Mouse (Mus musculus): ENCODE measurements around the gene Hist1h4i. TPM values are rescaled to one million over a fixed set of nuclear protein-coding genes. Genes with fewer than 3 reads are reported as not detected.
A peak's percentile ranks its signal among the peaks of the same experiment; 100 is the strongest.

Gene Hist1h4i
- polyA plus RNA-seq, 1 experiment from 2014 or later = 25.5 TPM

GRCm38 (mm10) chr13:22006334-22007120 is 34.6 kb downstream of the Hist1h4i start:
- H3K27me3 ChIP-seq (ENCODE audit: control insufficient read depth, insufficient read depth, low read length) = peaks cover 95% of the 10 kb centered on the region
- peaks cover 14% of the 10 kb centered on the region for H3K4me1 ChIP-seq (ENCODE audit: control insufficient read depth, insufficient read depth, low read length)
- DNase-seq (ENCODE audit: low spot score) = peak; percentile 69
- peak; percentile 76 for ATAC-seq (ENCODE audit: insufficient read depth, low FRiP score, low TSS enrichment)
- H3K4me3 ChIP-seq (ENCODE audit: low read depth, low read length) = peak overlapping the region; percentile 44
- no peaks in the 10 kb centered on the region for H3K9me3 ChIP-seq (ENCODE audit: control insufficient read depth, low read length)
- H3K9ac ChIP-seq (ENCODE audit: low read length) = no peak overlapping the region
- WGBS = under 1% methylated on average over 38 of the region's 38 CpGs
- no peak overlapping the region for H3K27ac ChIP-seq (ENCODE audit: low read depth, low read length)
- no peaks in the 10 kb centered on the region for H3K36me3 ChIP-seq (ENCODE audit: control insufficient read depth, insufficient read depth, low read length)
- H3K4me2 ChIP-seq (ENCODE audit: low read depth) = peak overlapping the region; percentile 79

GRCm38 (mm10) chr13:22005605-22006333 is 35.4 kb downstream of the Hist1h4i start:
- Histone ChIP-seq H3K9ac (ENCODE audit: low read length) (0 out of 2 replicates have a peak overlapping the region, but pooled peaks have one; percentile 23), H3K4me3 (ENCODE audit: low read depth, low read length) (peak overlapping the region; percentile 44), H3K4me2 (ENCODE audit: low read depth) (peak overlapping the region; percentile 79), H3K9me3 (ENCODE audit: control insufficient read depth, low read length) (no peaks in the 10 kb centered on the region), H3K36me3 (ENCODE audit: control insufficient read depth, insufficient read depth, low read length) (no peaks in the 10 kb centered on the region), H3K27ac (ENCODE audit: low read depth, low read length) (no peak overlapping the region), H3K27me3 (ENCODE audit: control insufficient read depth, insufficient read depth, low read length) (peaks cover 98% of the 10 kb centered on the region), H3K4me1 (ENCODE audit: control insufficient read depth, insufficient read depth, low read length) (peaks cover 14% of the 10 kb centered on the region)
- ATAC-seq (ENCODE audit: insufficient read depth, low FRiP score, low TSS enrichment) (peak; percentile 75), DNase-seq (ENCODE audit: low spot score) (peak; percentile 65)
- under 1% methylated on average over 45 of the region's 45 CpGs for WGBS

- WGBS = 23% methylated on average over 5 of the region's 5 CpGs
- no peak overlapping the region for H3K9ac ChIP-seq (ENCODE audit: low read length)
These were observed 39.3 kb downstream of the Hist1h4i start for GRCm38 (mm10) chr13:22001823-22002222.

GRCm38 (mm10) chr13:22001346-22001745 is 39.8 kb downstream of the Hist1h4i start:
- Histone ChIP-seq H3K36me3 (ENCODE audit: control insufficient read depth, insufficient read depth, low read length) (no peaks in the 10 kb centered on the region), H3K4me3 (ENCODE audit: low read depth, low read length) (no peak overlapping the region), H3K27me3 (ENCODE audit: control insufficient read depth, insufficient read depth, low read length) (peaks cover 98% of the 10 kb centered on the region), H3K9ac (ENCODE audit: low read length) (no peak overlapping the region), H3K9me3 (ENCODE audit: control insufficient read depth, low read length) (no peaks in the 10 kb centered on the region), H3K4me2 (ENCODE audit: low read depth) (no peak overlapping the region), H3K4me1 (ENCODE audit: control insufficient read depth, insufficient read depth, low read length) (peaks cover 12% of the 10 kb centered on the region; the same call in 1 of the 2 replicates), H3K27ac (ENCODE audit: low read depth, low read length) (no peak overlapping the region)
- 59% methylated on average over 2 of the region's 2 CpGs for WGBS
- DNase-seq (ENCODE audit: low spot score) (no peak), ATAC-seq (ENCODE audit: insufficient read depth, low FRiP score, low TSS enrichment) (no peak)

More at GRCm38 (mm10) chr13:22001823-22002222, 39.3 kb downstream of the Hist1h4i start:
- Histone ChIP-seq H3K4me1 (ENCODE audit: control insufficient read depth, insufficient read depth, low read length) (peaks cover 16% of the 10 kb centered on the region), H3K27me3 (ENCODE audit: control insufficient read depth, insufficient read depth, low read length) (peaks cover 99% of the 10 kb centered on the region), H3K27ac (ENCODE audit: low read depth, low read length) (no peak overlapping the region), H3K4me2 (ENCODE audit: low read depth) (no peak overlapping the region), H3K9me3 (ENCODE audit: control insufficient read depth, low read length) (no peaks in the 10 kb centered on the region), H3K36me3 (ENCODE audit: control insufficient read depth, insufficient read depth, low read length) (no peaks in the 10 kb centered on the region), H3K4me3 (ENCODE audit: low read depth, low read length) (no peak overlapping the region)
- ATAC-seq (ENCODE audit: insufficient read depth, low FRiP score, low TSS enrichment) (no peak), DNase-seq (ENCODE audit: low spot score) (no peak)

GRCm38 (mm10) chr13:21999147-21999546 is 42.0 kb downstream of the Hist1h4i start:
- ATAC-seq (ENCODE audit: insufficient read depth, low FRiP score, low TSS enrichment) = no peak
- DNase-seq (ENCODE audit: low spot score) = no peak

GRCm38 (mm10) chr13:21998412-21998811 is 42.8 kb downstream of the Hist1h4i start:
- H3K4me2 ChIP-seq (ENCODE audit: low read depth) = no peak overlapping the region
- H3K4me1 ChIP-seq (ENCODE audit: control insufficient read depth, insufficient read depth, low read length) = 0 out of 2 replicates have a peak, but pooled peaks cover 7% of the 10 kb centered on the region
- ATAC-seq (ENCODE audit: insufficient read depth, low FRiP score, low TSS enrichment) (no peak), DNase-seq (ENCODE audit: low spot score) (no peak)
- no peak overlapping the region for H3K9ac ChIP-seq (ENCODE audit: low read length)
- peaks cover 82% of the 10 kb centered on the region for H3K27me3 ChIP-seq (ENCODE audit: control insufficient read depth, insufficient read depth, low read length)
- no peak overlapping the region for H3K27ac ChIP-seq (ENCODE audit: low read depth, low read length)
- H3K36me3 ChIP-seq (ENCODE audit: control insufficient read depth, insufficient read depth, low read length) = no peaks in the 10 kb centered on the region
- no peaks in the 10 kb centered on the region for H3K9me3 ChIP-seq (ENCODE audit: control insufficient read depth, low read length)
- WGBS = 23% methylated on average over 3 of the region's 3 CpGs
- no peak overlapping the region for H3K4me3 ChIP-seq (ENCODE audit: low read depth, low read length)

More at GRCm38 (mm10) chr13:21999147-21999546, 42.0 kb downstream of the Hist1h4i start:
- H3K4me3 ChIP-seq (ENCODE audit: low read depth, low read length) = no peak overlapping the region
- 40% methylated on average over 4 of the region's 4 CpGs for WGBS
- H3K27me3 ChIP-seq (ENCODE audit: control insufficient read depth, insufficient read depth, low read length) = peaks cover 90% of the 10 kb centered on the region
- no peaks in the 10 kb centered on the region for H3K36me3 ChIP-seq (ENCODE audit: control insufficient read depth, insufficient read depth, low read length)
- no peak overlapping the region for H3K9ac ChIP-seq (ENCODE audit: low read length)
- H3K27ac ChIP-seq (ENCODE audit: low read depth, low read length) = no peak overlapping the region
- no peaks in the 10 kb centered on the region for H3K9me3 ChIP-seq (ENCODE audit: control insufficient read depth, low read length)
- 0 out of 2 replicates have a peak, but pooled peaks cover 7% of the 10 kb centered on the region for H3K4me1 ChIP-seq (ENCODE audit: control insufficient read depth, insufficient read depth, low read length)
- no peak overlapping the region for H3K4me2 ChIP-seq (ENCODE audit: low read depth)

- peak overlapping the region; percentile 49 for H3K4me2 ChIP-seq (ENCODE audit: low read depth)
- no peak for ATAC-seq (ENCODE audit: insufficient read depth, low FRiP score, low TSS enrichment)
- H3K27me3 ChIP-seq (ENCODE audit: control insufficient read depth, insufficient read depth, low read length) = peaks cover 76% of the 10 kb centered on the region
- H3K36me3 ChIP-seq (ENCODE audit: control insufficient read depth, insufficient read depth, low read length) = no peaks in the 10 kb centered on the region
- DNase-seq (ENCODE audit: low spot score) = no peak
- 3% methylated on average over 4 of the region's 4 CpGs for WGBS
- H3K9ac ChIP-seq (ENCODE audit: low read length) = no peak overlapping the region
- H3K27ac ChIP-seq (ENCODE audit: low read depth, low read length) = no peak overlapping the region
- H3K9me3 ChIP-seq (ENCODE audit: control insufficient read depth, low read length) = no peaks in the 10 kb centered on the region
- H3K4me3 ChIP-seq (ENCODE audit: low read depth, low read length) = peak overlapping the region; percentile 27; the same call in 1 of the 2 replicates
- H3K4me1 ChIP-seq (ENCODE audit: control insufficient read depth, insufficient read depth, low read length) = 0 out of 2 replicates have a peak, but pooled peaks cover 7% of the 10 kb centered on the region
These were observed 43.3 kb downstream of the Hist1h4i start for GRCm38 (mm10) chr13:21997821-21998220.

GRCm38 (mm10) chr13:21997201-21997820 is 43.9 kb downstream of the Hist1h4i start:
- peaks cover 71% of the 10 kb centered on the region for H3K27me3 ChIP-seq (ENCODE audit: control insufficient read depth, insufficient read depth, low read length)
- peak overlapping the region; percentile 27; the same call in 1 of the 2 replicates for H3K4me3 ChIP-seq (ENCODE audit: low read depth, low read length)
- DNase-seq (ENCODE audit: low spot score) = no peak
- no peaks in the 10 kb centered on the region for H3K9me3 ChIP-seq (ENCODE audit: control insufficient read depth, low read length)
- H3K9ac ChIP-seq (ENCODE audit: low read length) = no peak overlapping the region
- H3K36me3 ChIP-seq (ENCODE audit: control insufficient read depth, insufficient read depth, low read length) = no peaks in the 10 kb centered on the region
- 1% methylated on average over 21 of the region's 21 CpGs for WGBS
- 0 out of 2 replicates have a peak, but pooled peaks cover 7% of the 10 kb centered on the region for H3K4me1 ChIP-seq (ENCODE audit: control insufficient read depth, insufficient read depth, low read length)
- ATAC-seq (ENCODE audit: insufficient read depth, low FRiP score, low TSS enrichment) = no peak
- H3K4me2 ChIP-seq (ENCODE audit: low read depth) = peak overlapping the region; percentile 49
- no peak overlapping the region for H3K27ac ChIP-seq (ENCODE audit: low read depth, low read length)
